Mouse (Mus musculus) heart, adult 11 months (tissue): ENCODE data around the gene Snx15.

Source experiments
- DNase-seq: peaks from one replicate; pipeline ENCODE4 v3.0.0; 2022

Snx15 gene

DNA sequence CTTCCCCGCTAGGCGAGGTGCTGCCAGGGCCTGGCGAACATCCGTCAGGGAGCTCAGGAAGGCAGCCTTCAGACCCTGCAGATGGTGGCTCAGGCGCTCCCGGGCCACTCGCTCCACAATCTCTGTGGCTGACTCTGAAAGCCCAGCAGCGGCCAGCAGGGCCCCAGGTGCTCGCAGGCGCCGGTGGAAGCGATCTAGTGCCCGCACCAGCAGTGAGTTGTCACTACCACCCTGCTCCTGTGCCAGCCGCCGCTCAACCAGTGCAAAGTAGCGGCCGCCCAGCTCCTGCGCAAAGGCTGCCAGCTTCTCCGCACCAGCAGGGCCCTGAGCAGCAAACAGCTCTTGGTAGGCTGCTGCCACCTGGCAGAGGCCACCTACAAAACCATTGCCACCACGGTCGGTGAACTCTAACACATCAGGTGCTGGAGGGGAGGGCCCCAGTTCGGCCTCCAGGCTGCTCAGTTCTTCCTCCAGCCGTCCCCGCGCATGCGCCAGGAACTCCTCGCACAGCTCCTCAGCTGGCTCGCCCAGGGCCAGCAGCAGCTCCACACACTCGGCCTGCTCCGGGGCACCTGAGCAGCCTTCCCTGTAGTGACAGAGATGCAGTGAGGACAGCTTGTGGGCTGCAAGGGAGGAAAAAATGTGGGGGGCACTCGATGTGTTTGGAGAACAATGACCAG lies 57.4 kb downstream of the Snx15 start:
- no peak for DNase-seq

- DNase-seq, result peak; percentile 91
These were observed 58.3 kb downstream of the Snx15 start for GRCm38 (mm10) chr19:6069851-6070250.
